Mouse (Mus musculus) heart, adult 2 months (tissue): ENCODE data around the gene Sema5b.

Experiments
- CTCF ChIP-seq: fragments of 200-600 bp; IDR thresholded peaks from 2 replicates; pipeline ENCODE4 v1.8.1; 2022; ENCODE audit warnings: antibody characterized with exemption, mild to moderate bottlenecking, moderate library complexity
- EP300 ChIP-seq: fragments of 200-500 bp; IDR thresholded peaks from 2 replicates; pipeline ENCODE4 v1.6.1; 2011; ENCODE audit warnings: low read depth, low read length, control low read depth; ENCODE audit not compliant: insufficient read depth
- POLR2A ChIP-seq: fragments of 200-500 bp; IDR thresholded peaks from 2 replicates; pipeline ENCODE4 v1.6.1; 2011; ENCODE audit warnings: mild to moderate bottlenecking, low read depth, low read length, control low read depth; ENCODE audit not compliant: insufficient read depth

DNA sequence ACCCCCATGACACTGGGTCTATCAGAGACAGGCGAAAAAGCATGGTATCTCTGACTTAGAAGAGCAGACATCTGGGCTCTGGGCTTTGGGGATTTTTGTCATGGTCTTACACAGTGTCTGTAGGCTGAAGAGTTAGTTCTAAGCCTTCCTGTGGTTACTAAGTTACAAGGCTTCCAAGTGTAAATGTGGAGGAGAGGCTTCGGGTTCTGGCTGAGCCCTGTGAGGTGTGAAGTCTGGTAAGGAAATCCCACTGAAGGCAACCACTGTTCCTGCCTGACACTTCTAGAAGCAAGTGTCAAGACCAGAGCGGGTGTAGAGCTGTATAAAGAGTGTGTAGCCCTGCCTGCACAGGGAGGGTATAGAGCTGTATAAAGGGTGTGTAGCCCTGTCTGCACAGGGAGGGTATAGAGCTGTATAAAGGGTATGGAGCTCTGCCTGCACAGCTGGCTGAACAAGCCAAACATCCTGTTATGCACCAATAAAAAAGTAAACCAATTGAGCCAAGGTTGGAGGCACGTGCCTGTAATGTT, 42.7 kb downstream of the Sema5b start:
- no peak for TF ChIP-seq POLR2A
- TF ChIP-seq CTCF = no peak
- TF ChIP-seq EP300 = no peak
